Mouse (Mus musculus) brain, adult 2 months (tissue): ENCODE measurements at regions not wholly inside any gene's neighbourhood (a gene's known extent, or its start where the extent isn't known, plus 50 kb on each side); places are given as distances from the start of the nearest gene placed in this dataset.

ENCODE experiments used
- DNase-seq: peaks from one replicate; pipeline ENCODE4 v3.0.0; 2011; ENCODE audit warnings: low read depth, low spot score

DNA sequence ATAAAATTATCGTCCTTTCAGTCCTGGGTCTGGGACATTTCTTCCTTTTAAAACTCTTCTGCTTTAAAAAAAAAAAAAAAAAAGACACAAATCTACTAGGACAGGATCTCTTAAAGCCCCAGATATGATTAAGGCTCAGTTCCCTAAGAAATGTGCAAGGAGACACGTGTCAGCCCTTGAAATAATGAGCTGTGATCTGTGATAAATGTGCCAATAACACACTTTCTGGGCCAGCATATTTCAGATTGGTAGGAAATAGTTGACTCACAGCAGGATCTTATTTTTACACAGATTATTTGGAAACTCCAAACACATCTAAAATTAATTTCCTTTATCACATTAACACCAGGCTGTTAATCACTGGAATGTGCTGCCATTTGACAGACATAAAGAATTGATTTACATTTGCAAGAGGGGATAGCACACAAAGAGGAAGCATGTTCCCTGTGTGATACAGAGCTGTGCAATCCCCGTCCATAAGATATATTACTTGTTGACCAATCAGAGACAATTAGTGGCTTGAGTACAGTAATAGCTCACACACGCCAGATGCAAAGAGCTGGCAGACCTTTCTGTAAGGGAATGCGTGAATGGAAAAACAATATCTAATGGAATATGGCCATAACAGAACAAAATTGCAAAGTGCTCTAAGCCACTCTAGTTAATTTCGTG is 263.7 kb downstream of the Pax3 start:
- no peak for DNase-seq

DNA sequence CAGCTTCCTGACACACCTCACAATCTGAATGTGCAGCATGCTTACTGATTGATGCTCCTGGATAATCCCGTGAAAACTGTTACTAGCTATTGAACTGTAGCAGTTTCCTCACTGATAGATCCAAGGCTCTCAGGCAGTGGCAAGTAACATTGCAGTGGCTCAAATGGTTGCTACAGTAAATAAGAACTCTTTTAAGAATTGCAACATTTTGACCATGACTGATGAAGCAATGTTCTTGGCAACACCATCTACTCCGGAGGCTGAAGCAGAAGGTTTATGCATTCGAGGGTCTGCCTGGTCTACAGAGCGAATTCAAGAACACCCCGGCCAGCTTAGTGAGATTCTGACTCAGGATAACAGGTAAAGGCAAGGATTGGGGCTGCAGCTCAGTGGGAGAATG is 264.7 kb downstream of the Pax3 start:
- DNase-seq = no peak

DNA sequence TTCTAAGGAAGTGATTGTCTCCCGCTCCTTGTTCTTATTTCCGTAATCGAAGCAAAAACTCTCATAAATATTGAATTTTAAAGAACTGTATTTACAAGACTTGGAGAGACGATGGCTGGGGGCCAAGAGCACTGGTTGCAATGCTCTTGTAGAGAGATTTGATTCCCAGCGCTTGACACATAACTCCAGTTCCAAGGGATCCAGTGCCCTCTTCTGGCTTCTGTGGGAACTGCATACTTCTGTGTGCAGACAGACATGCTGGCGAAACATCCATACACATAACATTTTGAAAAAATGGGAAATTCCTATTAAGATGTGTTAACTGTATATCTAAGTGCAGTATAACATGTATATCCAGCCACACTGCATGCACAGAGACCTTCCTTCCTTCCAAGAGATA is 266.3 kb downstream of the Pax3 start:
- no peak for DNase-seq

DNA sequence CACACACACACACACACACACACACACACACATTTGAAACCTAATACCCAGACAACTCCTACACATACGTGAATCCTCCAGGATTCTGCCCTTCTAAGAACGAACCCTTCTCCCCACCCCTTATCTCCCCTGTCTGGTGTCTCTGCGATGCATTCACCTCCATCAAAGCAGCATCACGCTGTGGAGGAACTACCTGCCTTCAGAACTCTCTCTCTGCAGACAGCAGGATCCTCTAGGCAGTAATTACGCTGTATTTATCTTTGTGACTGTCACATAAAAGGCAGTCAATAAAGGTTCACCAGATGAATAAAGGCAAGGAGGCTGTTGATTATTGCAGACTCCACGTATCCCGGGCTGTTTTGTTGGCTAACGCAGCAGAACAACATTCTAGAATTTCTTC is 267.4 kb downstream of the Pax3 start:
- DNase-seq = no peak

DNA sequence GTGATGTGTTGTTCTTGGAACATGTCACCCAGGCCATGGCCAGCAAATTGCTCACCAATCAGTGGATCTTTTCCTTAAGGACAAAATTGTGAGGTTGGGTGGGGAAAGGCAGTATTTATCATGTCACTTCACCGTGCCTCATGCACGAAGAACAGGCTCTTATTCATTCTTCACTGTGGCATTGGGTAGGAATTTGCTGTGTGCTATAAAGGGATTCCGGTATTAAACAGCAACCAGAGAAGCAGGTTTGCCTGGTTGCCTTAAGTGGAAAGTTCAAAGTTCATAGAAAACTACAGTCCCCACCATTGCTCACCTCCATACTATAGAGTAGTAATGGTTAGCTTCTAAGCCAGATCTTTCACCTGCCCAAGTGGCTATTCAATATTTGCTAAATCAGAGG is 270.8 kb downstream of the Pax3 start:
- no peak for DNase-seq

DNA sequence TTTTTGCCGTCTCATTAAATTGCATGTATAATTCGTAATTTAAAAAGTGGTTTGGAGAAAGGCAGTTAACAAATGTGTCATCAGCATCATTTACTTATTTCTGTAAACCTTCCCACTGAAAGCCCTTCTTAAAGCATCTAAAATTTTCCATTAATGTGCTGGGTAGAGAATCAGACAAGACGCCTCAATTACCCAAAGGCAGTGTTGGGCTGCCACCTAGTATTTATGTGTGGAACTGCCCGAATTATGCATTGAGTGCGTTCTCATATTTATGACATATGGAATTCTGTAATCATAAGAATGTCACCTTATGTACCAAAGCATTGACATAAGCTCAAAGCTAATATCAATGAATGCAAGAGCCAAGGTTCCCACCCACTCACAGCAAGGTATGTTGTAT is 300.7 kb downstream of the Pax3 start:
- peak; percentile 80 for DNase-seq

DNA sequence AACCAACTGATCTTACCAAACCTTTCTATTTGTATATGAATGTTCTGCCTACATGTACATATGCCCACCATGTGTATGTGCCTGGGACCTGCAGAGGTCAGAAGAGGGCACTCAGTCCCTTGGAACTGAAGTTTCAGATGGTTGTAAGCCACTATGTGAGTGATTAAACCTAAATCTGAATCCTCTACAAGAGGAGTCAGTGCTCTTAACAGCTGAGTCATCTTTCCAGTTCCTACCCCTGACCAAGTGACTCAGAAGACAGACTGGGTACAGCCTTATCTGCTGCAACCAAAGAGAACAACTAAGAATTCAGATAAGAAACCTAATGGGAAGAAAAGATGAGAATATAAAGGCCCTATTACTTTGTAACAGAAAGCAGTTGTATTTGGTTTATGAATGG is 317.9 kb downstream of the Pax3 start:
- DNase-seq = peak; percentile 14

DNA sequence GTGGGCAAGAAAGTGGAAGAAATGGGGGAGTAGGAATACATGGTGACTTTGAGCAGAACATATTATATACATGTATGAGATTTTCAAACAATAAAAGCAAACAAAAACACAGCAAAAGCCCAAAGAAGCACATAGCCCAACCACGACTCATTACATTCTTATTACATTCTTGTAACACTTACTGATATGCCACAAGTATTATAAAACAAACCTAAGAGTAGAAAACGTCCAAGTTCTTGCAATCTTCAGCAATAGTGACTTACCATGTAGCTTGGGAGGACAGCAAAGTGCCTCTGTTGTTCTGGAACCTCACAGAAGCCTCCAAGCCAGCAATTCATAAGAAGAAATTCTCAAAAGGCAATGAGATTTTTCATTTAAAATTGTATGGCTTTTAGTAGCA is 326.8 kb downstream of the Pax3 start:
- DNase-seq = no peak

DNA sequence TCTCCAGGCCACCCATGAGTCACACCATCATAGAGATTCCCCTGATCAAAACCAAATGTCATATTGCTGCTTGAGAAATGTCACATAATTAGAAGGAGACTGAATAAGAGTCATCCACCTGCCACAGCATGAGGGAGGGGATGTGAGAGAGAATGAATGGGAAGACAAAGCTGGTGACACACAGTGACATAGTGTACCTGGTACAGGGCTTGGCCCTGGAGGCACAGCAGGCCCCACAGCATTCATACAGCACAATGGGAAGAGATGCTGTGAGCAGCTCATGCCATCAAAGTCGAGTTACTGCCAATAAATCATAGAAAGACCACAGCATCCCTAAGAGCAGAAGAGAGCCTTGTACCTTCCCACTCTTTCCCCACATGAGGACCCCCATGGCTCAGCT is 327.8 kb downstream of the Pax3 start:
- DNase-seq = peak; percentile 10

DNA sequence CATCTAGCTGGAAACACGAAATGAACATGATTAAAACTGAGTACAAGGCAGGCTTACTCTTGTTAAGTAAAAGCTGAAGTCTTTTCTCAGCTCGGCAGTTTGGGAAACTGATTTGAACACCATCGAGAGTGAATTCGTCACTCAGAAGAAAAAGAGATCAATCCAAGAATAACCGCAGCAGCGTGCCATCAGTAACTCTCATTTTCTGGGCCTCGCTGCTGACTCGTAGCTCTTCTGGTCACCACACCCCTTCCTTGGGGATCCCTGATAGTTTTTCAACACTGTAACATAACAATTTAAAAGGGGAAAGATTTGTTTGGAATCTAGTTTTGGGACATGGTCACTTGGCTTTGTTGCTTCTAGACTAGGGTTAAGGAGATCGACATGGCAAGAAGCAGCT is 337.0 kb downstream of the Pax3 start:
- DNase-seq = no peak

DNA sequence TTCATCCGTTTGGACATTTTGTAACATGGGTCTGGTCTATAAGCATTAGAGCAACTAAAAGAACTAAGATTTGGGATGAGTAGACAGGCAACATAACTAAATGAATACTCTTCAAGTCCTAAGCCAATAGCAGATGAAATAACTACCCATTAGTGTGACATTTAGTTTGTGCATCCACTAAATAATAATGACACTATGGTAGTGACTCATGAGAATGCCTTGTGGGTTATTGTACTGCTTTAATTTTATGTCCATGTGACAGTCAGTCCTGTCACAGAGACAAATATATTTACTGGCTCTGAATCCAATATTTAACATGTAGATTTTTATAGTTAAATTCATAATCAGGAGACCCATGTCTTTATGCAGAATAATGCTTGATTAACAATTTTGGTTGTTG is 339.5 kb upstream of the Epha4 start:
- no peak for DNase-seq

DNA sequence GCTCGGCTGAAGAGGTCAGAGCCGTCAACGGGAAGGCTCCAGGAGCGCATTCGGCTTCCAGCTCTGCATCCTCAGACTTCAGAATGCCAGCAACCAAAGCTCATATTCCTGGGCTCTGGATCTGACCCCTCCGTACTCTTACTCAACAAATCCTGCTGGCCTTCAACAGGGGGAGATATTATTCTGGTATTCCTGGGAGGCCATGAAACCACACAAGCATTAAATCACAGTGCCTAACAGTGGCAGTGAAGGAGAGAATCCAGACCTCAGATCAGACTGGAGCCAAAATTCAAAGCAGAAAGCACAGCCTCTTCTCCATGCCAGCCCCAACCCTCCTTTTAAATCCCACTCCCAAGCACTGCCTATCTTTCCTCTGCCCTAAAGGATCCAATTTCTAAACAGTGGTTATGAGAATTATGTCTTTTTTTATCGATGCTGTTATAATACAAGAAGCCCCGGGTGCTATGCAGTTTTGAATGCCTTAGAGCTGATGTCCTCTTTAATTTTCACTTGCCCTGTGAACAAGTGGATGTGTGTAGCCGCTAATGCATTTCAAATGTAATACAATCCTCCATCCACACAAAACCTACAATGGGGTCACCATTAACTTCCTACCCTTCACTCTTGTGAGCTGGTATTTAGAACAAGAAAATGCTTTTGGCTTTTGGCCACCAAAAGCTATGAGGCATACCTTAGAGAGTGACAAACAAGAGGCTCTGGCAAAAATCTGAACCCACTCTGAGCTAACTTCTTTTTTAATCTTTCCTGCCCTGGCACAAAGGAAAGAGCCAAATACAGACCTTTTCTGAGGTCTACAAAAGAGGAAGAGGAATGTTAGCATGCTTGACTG is 333.1 kb upstream of the Epha4 start:
- DNase-seq = no peak

DNA sequence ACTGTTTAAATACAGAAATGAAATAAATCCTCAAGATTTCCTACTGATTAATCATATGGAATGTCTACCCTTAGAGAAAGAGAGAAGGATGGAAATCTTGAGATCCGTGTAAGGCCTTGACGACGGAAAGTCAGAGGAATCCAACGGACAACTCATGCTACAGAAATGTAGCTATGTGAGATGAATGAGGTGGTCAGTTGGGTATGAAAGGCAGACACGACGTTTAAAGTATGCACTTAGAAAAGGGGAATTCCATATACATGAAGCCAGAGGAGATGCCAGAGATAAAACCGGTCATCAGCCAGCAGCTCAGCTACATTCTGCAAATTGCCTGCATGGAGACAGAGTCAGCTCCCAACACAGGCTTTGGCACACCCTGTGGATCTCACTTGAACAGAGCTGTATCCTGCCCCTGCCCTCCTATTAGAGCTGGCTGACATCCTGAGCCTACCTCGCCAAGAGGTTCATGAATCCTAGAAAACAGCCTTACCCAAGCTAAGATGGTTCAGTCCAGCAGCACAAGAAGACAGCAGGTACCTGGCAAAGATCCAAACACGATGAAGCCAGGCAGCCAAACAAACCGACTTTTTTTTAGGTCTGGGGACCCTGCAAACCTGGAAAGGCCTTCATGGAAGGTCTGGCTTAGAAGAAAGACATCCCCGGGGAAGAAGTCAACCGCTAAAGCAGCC is 331.3 kb upstream of the Epha4 start:
- DNase-seq = no peak

DNA sequence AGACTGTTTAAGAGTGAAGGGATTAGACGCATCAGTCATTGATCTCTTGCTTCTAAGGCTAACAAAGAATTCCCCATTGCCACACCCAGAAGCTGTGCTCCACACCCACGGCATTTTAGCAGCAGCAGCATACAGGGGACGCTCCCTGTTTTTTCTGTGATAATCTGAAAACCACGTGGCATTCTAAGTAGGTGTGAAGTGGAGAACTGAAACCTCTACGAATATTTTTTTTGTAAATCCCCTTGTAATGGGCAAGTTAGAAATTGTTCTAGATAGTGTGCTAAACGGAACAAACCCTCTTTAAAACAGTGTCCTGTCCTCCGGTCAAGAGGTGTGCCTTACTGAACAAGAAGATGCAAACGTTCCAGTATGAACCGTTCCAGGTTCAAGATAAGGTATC is 325.8 kb upstream of the Epha4 start:
- no peak for DNase-seq

DNA sequence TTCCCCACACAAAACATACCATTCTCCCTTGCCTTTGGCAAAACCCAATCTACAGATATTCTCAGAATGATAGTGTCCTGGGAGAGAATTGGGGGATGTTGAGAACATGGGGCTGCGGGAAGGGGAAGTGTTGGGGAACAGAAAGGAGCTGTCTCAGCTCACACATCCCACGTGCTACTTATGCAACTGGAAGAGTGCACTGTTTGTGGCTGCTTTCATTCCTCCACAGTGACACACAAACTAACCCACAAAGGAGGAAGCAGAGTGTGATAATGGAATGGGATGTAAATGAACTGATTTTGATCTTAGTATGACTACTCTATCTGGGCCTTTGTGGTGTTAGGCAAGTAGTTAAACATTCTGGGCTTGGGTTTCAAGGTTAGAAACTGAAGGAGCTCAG is 317.3 kb upstream of the Epha4 start:
- DNase-seq = peak; percentile 67

DNA sequence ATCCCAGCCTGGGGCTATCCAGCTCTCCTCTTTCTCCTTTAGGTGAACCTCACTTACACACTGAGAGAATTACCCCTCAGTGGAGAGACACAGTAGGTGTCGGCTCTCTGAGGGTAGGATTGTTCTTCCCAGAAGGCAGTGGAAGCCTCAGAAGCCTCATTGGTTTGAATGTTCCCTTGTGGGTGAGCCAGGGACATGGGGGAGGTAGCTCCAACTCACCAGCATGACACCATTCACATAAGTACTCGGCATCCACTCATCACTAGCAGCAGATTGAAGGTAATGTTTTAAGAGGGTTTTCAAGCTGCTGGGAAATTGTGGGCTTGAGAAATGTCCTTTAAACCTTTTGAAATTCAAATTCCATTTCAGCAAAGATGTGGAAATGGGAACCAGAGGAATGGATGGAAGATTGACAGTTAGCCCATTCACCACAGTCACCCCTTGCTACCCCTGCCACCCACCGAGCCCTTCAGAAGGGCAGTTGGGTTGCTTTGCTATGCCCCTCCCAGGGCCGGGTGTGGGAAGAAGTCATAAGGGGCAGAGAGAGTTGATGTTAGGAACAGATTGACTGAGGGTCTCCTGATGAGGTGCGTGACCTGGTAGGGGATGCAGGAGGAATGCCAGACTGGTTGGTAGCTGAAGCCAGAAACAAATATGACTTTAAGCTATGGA is 310.0 kb upstream of the Epha4 start:
- peak; percentile 76 for DNase-seq

DNA sequence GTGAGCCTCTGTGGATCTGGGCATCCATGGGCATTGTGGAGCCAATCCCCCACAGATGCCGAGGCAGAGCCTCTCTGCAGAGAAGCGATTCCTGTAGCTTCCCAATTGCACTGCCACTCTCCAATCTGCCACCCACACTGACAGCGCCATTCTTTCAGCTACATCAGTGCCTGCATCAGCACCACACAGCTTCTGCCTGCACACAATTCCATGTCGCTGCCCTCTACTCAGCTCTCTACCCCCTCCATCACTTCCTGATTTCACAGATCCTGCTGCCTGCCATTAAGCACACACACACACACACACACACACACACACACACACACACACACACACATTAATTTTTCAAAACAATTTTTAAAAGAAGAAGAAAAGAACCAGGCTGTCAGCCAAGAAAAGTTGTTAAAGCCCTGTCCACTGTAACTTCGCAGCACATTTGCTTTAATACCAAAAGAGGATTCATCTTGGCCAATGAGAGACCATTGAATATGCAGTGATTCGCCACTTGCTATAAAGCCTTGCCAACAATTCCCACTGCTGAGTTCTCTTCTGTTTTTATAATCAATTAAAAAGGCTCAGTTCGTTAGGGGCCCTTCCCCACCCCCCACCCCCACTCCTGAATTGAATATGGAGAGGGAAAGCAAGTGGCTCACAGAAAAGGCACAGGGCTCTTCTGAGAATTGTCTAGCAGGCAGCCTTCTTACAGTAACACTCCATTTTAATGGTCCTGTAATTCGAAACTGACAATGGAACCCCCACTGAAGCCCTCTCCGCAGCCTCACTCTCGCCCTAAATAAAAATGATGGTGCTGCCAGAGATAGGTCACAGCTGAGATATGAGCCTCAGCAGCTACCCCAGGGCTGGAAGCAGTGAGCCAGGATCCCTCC is 309.2 kb upstream of the Epha4 start:
- peak; percentile 74 for DNase-seq

DNA sequence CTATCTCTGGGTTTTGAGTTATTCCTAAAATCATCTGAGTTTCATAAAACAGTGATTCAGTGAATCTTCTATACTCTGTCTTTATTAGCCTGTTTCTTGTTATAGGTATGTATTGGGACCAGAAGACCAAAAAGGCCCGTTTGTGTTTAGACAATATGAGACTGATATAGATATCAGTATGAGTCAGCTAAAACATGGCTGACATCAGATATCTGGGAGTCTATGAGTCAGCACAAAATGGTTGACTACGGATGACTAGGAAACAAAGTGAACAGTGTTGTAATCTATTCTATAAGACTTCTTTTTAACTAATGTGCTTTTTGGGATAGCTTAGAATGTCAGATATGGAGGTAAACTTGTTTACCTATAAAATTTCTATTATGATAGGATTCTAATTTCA is 305.2 kb upstream of the Epha4 start:
- no peak for DNase-seq

DNA sequence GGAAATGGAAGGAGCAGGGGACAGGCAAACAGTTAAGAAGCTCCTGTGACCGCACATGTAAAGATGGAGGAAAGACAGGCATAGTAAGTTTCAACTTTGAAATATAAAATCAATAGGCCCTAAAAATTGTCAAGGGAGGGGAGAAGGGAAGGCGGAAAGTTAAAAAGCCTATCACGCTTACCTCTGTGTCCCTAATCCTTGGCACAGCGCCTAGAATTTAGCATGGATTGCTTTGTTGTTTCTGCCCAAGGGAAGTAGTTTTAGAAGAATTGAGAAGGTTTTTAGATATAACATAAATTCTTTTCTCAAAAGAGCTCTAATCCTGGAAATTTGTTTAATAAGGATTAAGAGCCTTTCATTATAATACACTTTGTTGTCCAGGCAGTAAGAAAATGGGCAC is 300.6 kb upstream of the Epha4 start:
- DNase-seq = no peak

DNA sequence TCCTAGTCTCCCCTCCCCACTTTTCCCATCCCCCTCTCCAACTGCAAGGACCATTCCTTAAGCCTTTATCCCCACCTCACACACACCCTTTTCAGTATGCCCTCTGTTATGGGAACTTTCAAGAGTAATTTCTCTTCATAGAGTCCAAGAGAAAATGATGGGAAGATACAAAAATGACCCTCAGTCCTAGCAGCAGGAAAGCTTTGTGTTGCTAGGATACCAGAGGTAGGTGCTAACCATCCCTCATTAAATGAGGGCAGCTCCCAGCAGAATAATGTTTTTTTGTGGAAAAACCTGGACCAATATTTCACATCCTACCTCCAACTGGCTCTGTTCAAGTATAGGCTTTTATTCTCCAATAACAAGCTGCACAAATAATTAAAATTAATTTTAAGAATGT is 296.7 kb upstream of the Epha4 start:
- no peak for DNase-seq

DNA sequence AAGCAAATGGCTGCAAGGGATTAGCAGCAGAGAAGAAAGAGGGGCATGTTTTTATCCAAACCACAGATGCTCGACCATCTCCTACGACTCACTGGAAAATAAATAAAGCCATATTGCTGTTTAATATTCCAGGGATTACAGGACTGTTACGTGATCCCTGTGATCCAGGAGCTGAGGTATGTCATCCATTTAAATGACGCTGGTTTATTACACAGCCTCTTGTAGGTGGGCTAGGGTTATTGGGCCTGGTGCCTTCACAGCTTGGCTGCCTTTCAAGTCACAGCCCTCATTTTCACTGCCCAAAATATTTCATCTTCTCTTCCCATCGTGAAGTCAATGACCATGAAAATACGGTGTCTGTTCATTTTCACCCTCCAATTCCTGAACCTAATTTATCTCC is 276.1 kb upstream of the Epha4 start:
- no peak for DNase-seq
